ENCODE assay signal across 8 mouse cellular contexts in the genomic region with DNA sequence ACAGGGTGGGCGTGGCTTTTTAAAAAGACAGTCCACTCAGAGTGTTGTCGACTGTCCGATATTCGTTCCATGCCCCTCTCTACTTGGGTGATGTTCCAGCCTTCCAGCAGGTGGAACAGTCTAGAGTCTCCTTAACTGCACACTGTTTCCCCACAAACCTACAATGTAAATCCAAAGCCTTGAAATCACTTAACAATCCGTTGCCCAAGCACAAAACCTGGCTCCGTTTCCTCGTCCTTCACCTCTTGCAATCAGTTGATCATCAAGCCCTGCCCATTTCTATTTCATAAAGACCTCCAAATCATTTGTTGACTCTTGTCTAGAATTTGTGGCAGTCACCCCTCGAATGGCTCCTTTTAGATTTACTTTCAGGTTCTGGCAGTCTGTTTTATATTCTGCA. TPM values are rescaled to one million over a fixed set of nuclear protein-coding genes. Genes with fewer than 3 reads are reported as not detected.
DNase-seq lines count a peak whose midpoint lies in the region; ATAC-seq lines count a peak whose summit lies in the region.

No protein-coding gene starts in this region.

- H3K4me1 ChIP-seq in neural tube, embryonic 11.5 days (ENCODE audit: control insufficient read depth, insufficient read depth, low read length) = no peaks in the 10 kb centered on the region; the same call in 1 of the 2 replicates
- peaks cover 6% of the 10 kb centered on the region; the same call in 1 of the 2 replicates for H3K4me1 ChIP-seq in limb, embryonic 13.5 days
- no peaks in the 10 kb centered on the region for H3K4me1 ChIP-seq in stomach, embryonic 14.5 days (ENCODE audit: control insufficient read depth, insufficient read depth, low read length)

- ATAC-seq in neural tube, embryonic 11.5 days (ENCODE audit: insufficient read depth, low FRiP score, low TSS enrichment) = no peak; the same call in 1 of the 2 replicates
- no peak for ATAC-seq in limb, embryonic 13.5 days (ENCODE audit: low FRiP score, low read depth)
- ATAC-seq in stomach, embryonic 14.5 days (ENCODE audit: insufficient number of reproducible peaks, insufficient read depth, low FRiP score, low read depth) = no peak
- no peak for ATAC-seq in frontal cortex, adult (ENCODE audit: low TSS enrichment)

- DNase-seq in adrenal gland, postnatal 10 days = peak; percentile 9
- DNase-seq in adrenal gland, postnatal 4 days (ENCODE audit: low spot score in 2 of 2) = no peak
- DNase-seq in neural tube, embryonic 11.5 days (ENCODE audit: low spot score) = no peak
- no peak for DNase-seq in neural tube, embryonic 10.5 days (ENCODE audit: extremely low spot score, low spot score)
- no peak for DNase-seq in kidney, postnatal 14 days

- 0 out of 2 replicates have a peak overlapping the region, but pooled peaks have one; percentile 61 for H3K4me3 ChIP-seq in neural tube, embryonic 11.5 days (ENCODE audit: low read depth, low read length)
- H3K4me3 ChIP-seq in limb, embryonic 13.5 days = peak overlapping the region; percentile 75
- no peak overlapping the region for H3K4me3 ChIP-seq in stomach, embryonic 14.5 days (ENCODE audit: low read depth, low read length)

- H3K4me2 ChIP-seq in neural tube, embryonic 11.5 days (ENCODE audit: low read depth) = no peak overlapping the region
- H3K4me2 ChIP-seq in limb, embryonic 13.5 days (replicated peaks) = peak overlapping the region; percentile 65
- H3K4me2 ChIP-seq in stomach, embryonic 14.5 days (replicated peaks; ENCODE audit: low read depth, low read length) = peak overlapping the region; percentile 42; the same call in 1 of the 2 replicates

- H3K36me3 ChIP-seq in neural tube, embryonic 11.5 days (ENCODE audit: control insufficient read depth, insufficient read depth, low read length) = no peaks in the 10 kb centered on the region
- H3K36me3 ChIP-seq in limb, embryonic 13.5 days = peaks cover 18% of the 10 kb centered on the region
- peaks cover 5% of the 10 kb centered on the region; the same call in 1 of the 2 replicates for H3K36me3 ChIP-seq in stomach, embryonic 14.5 days (ENCODE audit: control insufficient read depth, insufficient read depth, low read length)

- H3K27me3 ChIP-seq in neural tube, embryonic 11.5 days (ENCODE audit: control insufficient read depth, insufficient read depth, low read length) = no peaks in the 10 kb centered on the region
- no peaks in the 10 kb centered on the region for H3K27me3 ChIP-seq in limb, embryonic 13.5 days
- H3K27me3 ChIP-seq in stomach, embryonic 14.5 days (ENCODE audit: control insufficient read depth, insufficient read depth, low read length) = no peaks in the 10 kb centered on the region

- H3K9ac ChIP-seq in neural tube, embryonic 11.5 days (ENCODE audit: low read length) = no peak overlapping the region
- H3K9ac ChIP-seq in limb, embryonic 13.5 days = no peak overlapping the region
- no peak overlapping the region for H3K9ac ChIP-seq in stomach, embryonic 14.5 days (replicated peaks; ENCODE audit: low read depth, low read length)

- H3K27ac ChIP-seq in neural tube, embryonic 11.5 days (ENCODE audit: low read depth, low read length) = no peak overlapping the region
- H3K27ac ChIP-seq in limb, embryonic 13.5 days = no peak overlapping the region
- no peak overlapping the region for H3K27ac ChIP-seq in stomach, embryonic 14.5 days (ENCODE audit: low read length)

- H3K9me3 ChIP-seq in neural tube, embryonic 11.5 days (ENCODE audit: control insufficient read depth, low read length) = no peaks in the 10 kb centered on the region
- no peaks in the 10 kb centered on the region for H3K9me3 ChIP-seq in limb, embryonic 13.5 days
- no peaks in the 10 kb centered on the region for H3K9me3 ChIP-seq in stomach, embryonic 14.5 days (ENCODE audit: control insufficient read depth, low read depth, low read length)

- WGBS in neural tube, embryonic 11.5 days = 92% methylated on average over 8 of the region's 8 CpGs
- WGBS in limb, embryonic 13.5 days = 88% methylated on average over 8 of the region's 8 CpGs
- 76% methylated on average over 8 of the region's 8 CpGs for WGBS in stomach, embryonic 14.5 days

RNA-seq across cellular contexts. Expression of gene Agk, which starts 1.4 kb away (rescaled TPM):
- total RNA-seq in adrenal gland, postnatal 10 days (2021) = 10 to 100 TPM; 32.3 to 39.3 TPM
- total RNA-seq in adrenal gland, postnatal 4 days (2021) = 10 to 100 TPM; 35.7 to 40.0 TPM
- polyA plus RNA-seq in neural tube, embryonic 11.5 days (2014; fragmentation: Nextera tagmentation; extraction: Ambion mirVana) = 42.3 and 44.0 TPM in 2 replicates
- polyA plus RNA-seq in limb, embryonic 13.5 days (2015; fragmentation: Nextera tagmentation; extraction: Ambion mirVana) = 46.9 and 50.2 TPM in 2 replicates
- polyA plus RNA-seq in stomach, embryonic 14.5 days (2014; fragmentation: Nextera tagmentation; extraction: Ambion mirVana) = 48.2 and 50.2 TPM in 2 replicates
